In the genomic region with DNA sequence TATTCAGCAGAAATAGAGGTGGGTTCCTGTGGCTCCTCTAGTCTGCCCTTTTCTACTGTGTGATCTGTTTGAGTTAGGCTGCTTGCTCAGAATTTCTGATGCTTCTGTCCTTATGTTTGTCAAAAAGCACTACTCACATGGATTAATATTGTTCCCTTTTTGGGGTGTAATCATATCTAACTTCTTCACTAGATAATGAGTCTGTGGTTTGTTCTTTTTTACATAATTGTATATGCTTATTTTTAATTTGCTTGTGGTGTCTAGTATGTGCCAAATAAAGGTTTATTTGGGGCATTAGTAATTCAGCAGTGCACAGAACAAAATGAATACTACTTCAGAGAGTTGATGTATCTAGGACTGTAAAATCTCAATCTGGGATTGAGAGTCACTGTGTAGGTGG, we compare ENCODE assay signal across 31 mouse cellular contexts.
"Had no signal": no experiment of that assay in that cellular context is flagged by ENCODE, and none has a peak within 500 bp of the region (broad histone marks: within the 10 kb centered on the region; RNA-seq: fewer than 3 reads in every experiment).

No protein-coding gene starts in this region.

- H3K4me3 ChIP-seq: heart, embryonic 10.5 days; heart, embryonic 12.5 days; heart, embryonic 13.5 days; heart, embryonic 15.5 days; hindbrain, embryonic 10.5 days; hindbrain, embryonic 12.5 days; hindbrain, embryonic 13.5 days; hindbrain, embryonic 15.5 days; intestine, embryonic 15.5 days; kidney, embryonic 15.5 days; layer of hippocampus, adult 2 months; left cerebral cortex, adult 2 months had no signal

- DNase-seq: heart, postnatal 10 days; heart, postnatal 14 days; heart, postnatal 36 days; heart, postnatal 4 days; kidney, adult 11 months; kidney, adult 18-20 months; kidney, adult 2 months; kidney, adult 8-10 months; kidney, adult 9 months; kidney, postnatal 10 days; kidney, postnatal 14 days; kidney, postnatal 25 days; kidney, postnatal 36 days; kidney, postnatal 4 days; layer of hippocampus, adult 9-11 months; layer of hippocampus, postnatal 36 days had no signal

- H3K9ac ChIP-seq: heart, embryonic 12.5 days; heart, embryonic 13.5 days; heart, embryonic 15.5 days; hindbrain, embryonic 12.5 days; hindbrain, embryonic 13.5 days; hindbrain, embryonic 14.5 days; hindbrain, embryonic 15.5 days; intestine, embryonic 15.5 days; kidney, embryonic 15.5 days had no signal

- H3K36me3 ChIP-seq: heart, embryonic 15.5 days; hindbrain, embryonic 15.5 days; intestine, embryonic 15.5 days had no signal

- H3K9me3 ChIP-seq: heart, embryonic 10.5 days; heart, embryonic 12.5 days; heart, embryonic 13.5 days; heart, embryonic 15.5 days; hindbrain, embryonic 10.5 days; hindbrain, embryonic 12.5 days; hindbrain, embryonic 13.5 days; hindbrain, embryonic 15.5 days; intestine, embryonic 15.5 days; kidney, embryonic 15.5 days had no signal

- H3K4me1 ChIP-seq: heart, embryonic 15.5 days; hindbrain, embryonic 10.5 days; hindbrain, embryonic 12.5 days; hindbrain, embryonic 13.5 days; hindbrain, embryonic 15.5 days; intestine, embryonic 15.5 days; kidney, embryonic 15.5 days had no signal

- H3K27me3 ChIP-seq: heart, embryonic 12.5 days; heart, embryonic 13.5 days; heart, embryonic 15.5 days; hindbrain, embryonic 12.5 days; hindbrain, embryonic 13.5 days; hindbrain, embryonic 15.5 days; intestine, embryonic 15.5 days; kidney, embryonic 15.5 days had no signal

- H3K27ac ChIP-seq: heart, embryonic 10.5 days; heart, embryonic 13.5 days; heart, embryonic 15.5 days; hindbrain, embryonic 10.5 days; hindbrain, embryonic 12.5 days; hindbrain, embryonic 13.5 days; hindbrain, embryonic 14.5 days; hindbrain, embryonic 15.5 days; hindbrain, postnatal 0 days; intestine, embryonic 15.5 days; kidney, embryonic 15.5 days; kidney, postnatal 0 days; layer of hippocampus, adult 2 months; left cerebral cortex, adult 2 months had no signal
